Mouse (Mus musculus) erythroblast, embryonic 14.5 days (primary cell): ENCODE data around the gene Pld4.

Experiments used
- GATA1 ChIP-seq: IDR thresholded peaks from 2 replicates; pipeline ENCODE4 v1.6.1; 2012; ENCODE audit warnings: low read length, inconsistent platforms, mixed read lengths
- TAL1 ChIP-seq: IDR thresholded peaks from 3 replicates; pipeline ENCODE4 v1.6.1; 2012; ENCODE audit warnings: low read length, inconsistent platforms, mixed read lengths

- TF ChIP-seq TAL1 (no peak), GATA1 (no peak)
Measured at GRCm38 (mm10) chr12:112747606-112747970, 12.9 kb upstream of the Pld4 start.
